Mouse (Mus musculus) cortical plate, adult 2 months (tissue): ENCODE measurements around the gene Vmn2r2. TPM values are rescaled to one million over a fixed set of nuclear protein-coding genes. Genes with fewer than 3 reads are reported as not detected.

Experiments used
- H3K27ac ChIP-seq: fragments of 200-500 bp; 2 replicates; pipeline ENCODE4 v1.5.1; 2012; ENCODE audit warnings: low read length, control low read depth, inconsistent platforms; ENCODE audit not compliant: insufficient read depth
- H3K4me1 ChIP-seq: fragments of 200-500 bp; 2 replicates; pipeline ENCODE4 v1.6.1; 2011; ENCODE audit warnings: low read length; ENCODE audit not compliant: control insufficient read depth, insufficient read depth
- H3K4me3 ChIP-seq: fragments of 200-500 bp; 2 replicates; pipeline ENCODE4 v1.5.1; 2011; ENCODE audit warnings: mild to moderate bottlenecking, low read length, control low read depth; ENCODE audit not compliant: insufficient read depth
- CTCF ChIP-seq: fragments of 200-500 bp; IDR thresholded peaks from 2 replicates; pipeline ENCODE4 v1.5.1; 2011; ENCODE audit warnings: mild to moderate bottlenecking, control low read depth, low read length; ENCODE audit not compliant: insufficient read depth; ENCODE audit errors: extremely low read depth
- POLR2A ChIP-seq: fragments of 200-500 bp; IDR thresholded peaks from 2 replicates; pipeline ENCODE4 v1.6.1; 2011; ENCODE audit warnings: mild to moderate bottlenecking, low read length, control low read depth; ENCODE audit not compliant: insufficient read depth; ENCODE audit errors: extremely low read depth
- polyA plus RNA-seq: library from polyadenylated mRNA; depleted of rRNA; stranded (reverse); fragments of >200 nt; gene quantifications from 2 replicates; pipeline ENCODE4 v1.2.3, GENCODE M21; 2012; rRNA removed

Vmn2r2 gene
- polyA plus RNA-seq = not detected in 2 replicates

- Histone ChIP-seq H3K4me3 (no peak within 1 kb of the TSS), H3K4me1 (no peaks in the 10 kb centered on the region), H3K27ac (no peak within 1 kb of the TSS)
- TF ChIP-seq POLR2A = no peak
- no peak for TF ChIP-seq CTCF
These were observed at the start of gene Vmn2r2 for GRCm38 (mm10) chr3:64141878-64142508. Gene Vmn2r2 (minus strand): TSS chr3:64141928.

- no peak overlapping the region for H3K4me3 ChIP-seq
- no peak overlapping the region for H3K27ac ChIP-seq
- no peaks in the 10 kb centered on the region for H3K4me1 ChIP-seq
- TF ChIP-seq POLR2A = no peak
- no peak for TF ChIP-seq CTCF
These were observed 28.2 kb downstream of the Vmn2r2 start for GRCm38 (mm10) chr3:64113352-64114046.

DNA sequence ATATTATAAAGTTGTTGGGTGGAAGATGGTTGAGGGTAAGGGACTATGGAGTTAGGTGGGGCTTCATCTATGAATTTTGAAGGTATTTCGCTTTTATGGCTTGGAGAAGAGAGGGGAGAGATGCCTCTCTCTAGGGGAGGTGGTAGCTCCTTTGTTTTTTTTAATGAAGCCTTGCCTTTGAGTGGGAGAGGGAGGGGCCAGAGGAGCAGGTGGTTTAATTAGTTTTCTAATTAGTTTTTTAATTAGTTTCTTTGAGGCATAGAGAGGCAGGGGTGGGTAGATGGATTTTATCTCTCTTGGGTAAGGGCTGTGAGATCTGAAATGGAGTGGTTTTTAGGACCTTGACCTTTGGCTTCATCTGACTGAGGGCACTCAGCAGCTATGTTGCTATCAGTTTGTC lies 29.0 kb downstream of the Vmn2r2 start:
- TF ChIP-seq POLR2A (no peak), CTCF (no peak)
- Histone ChIP-seq H3K27ac (no peak overlapping the region), H3K4me3 (no peak overlapping the region), H3K4me1 (no peaks in the 10 kb centered on the region)

- H3K4me3 ChIP-seq = no peak within 1 kb of the TSS
- TF ChIP-seq POLR2A = no peak
- TF ChIP-seq CTCF = no peak
These were observed 60.5 kb downstream of the Vmn2r2 start, which contains the start of gene Vmn2r1 for GRCm38 (mm10) chr3:64081247-64081646. Gene Vmn2r1 (plus strand): TSS chr3:64081547.

More at GRCm38 (mm10) chr3:64081247-64081646, 60.5 kb downstream of the Vmn2r2 start, which contains the start of gene Vmn2r1:
- H3K27ac ChIP-seq = no peak within 1 kb of the TSS
- no peaks in the 10 kb centered on the region for H3K4me1 ChIP-seq

Other genes starting within 250 kb of the Vmn2r2 start
- gene Plch1, start 242.5 kb downstream of the Vmn2r2 start, polyA plus RNA-seq = 5.0 TPM in 2 replicates
- 9.0 and 9.9 TPM in 2 replicates for gene E130311K13Rik, start 212.5 kb downstream of the Vmn2r2 start, polyA plus RNA-seq
- gene Slc33a1, start 177.2 kb downstream of the Vmn2r2 start, polyA plus RNA-seq = 17.7 and 18.5 TPM in 2 replicates
- gene Gmps, start 165.8 kb downstream of the Vmn2r2 start, polyA plus RNA-seq = 15.9 and 16.1 TPM in 2 replicates
- gene Vmn2r1, start 60.4 kb downstream of the Vmn2r2 start, polyA plus RNA-seq = 0.38 and 0.42 TPM in 2 replicates
- gene Vmn2r3, start 147.8 kb upstream of the Vmn2r2 start, polyA plus RNA-seq = not detected in 2 replicates